Mouse (Mus musculus) intestine, embryonic 15.5 days (tissue): Measurements from ENCODE around the gene Aplnr. TPM values are rescaled to one million over a fixed set of nuclear protein-coding genes. Genes with fewer than 3 reads are reported as not detected.

ENCODE experiments used
- ATAC-seq: fragments of 200-750 bp; cut with Nextera tagmentation; 2 replicates; pipeline ENCODE4 v1.8.0; 2017; ENCODE audit warnings: moderate TSS enrichment, moderate library complexity
- H3K27ac ChIP-seq: fragments of 300-500 bp; sonication (generic); 2 replicates; pipeline ENCODE4 v1.5.1; 2015; ENCODE audit warnings: mild to moderate bottlenecking, inconsistent platforms
- H3K27me3 ChIP-seq: fragments of 300-500 bp; sonication (generic); replicated peaks from 2 replicates; pipeline ENCODE4 v1.6.1; 2015; ENCODE audit warnings: inconsistent platforms
- H3K36me3 ChIP-seq: fragments of 300-500 bp; sonication (generic); 2 replicates; pipeline ENCODE4 v1.6.1; 2015; ENCODE audit warnings: inconsistent platforms
- H3K4me1 ChIP-seq: fragments of 300-500 bp; sonication (generic); replicated peaks from 2 replicates; pipeline ENCODE4 v1.6.1; 2015; ENCODE audit warnings: inconsistent platforms
- H3K4me2 ChIP-seq: fragments of 300-500 bp; sonication (generic); replicated peaks from 2 replicates; pipeline ENCODE4 v1.6.1; 2015; ENCODE audit warnings: mild to moderate bottlenecking, inconsistent platforms
- H3K4me3 ChIP-seq: fragments of 300-500 bp; sonication (generic); replicated peaks from 2 replicates; pipeline ENCODE4 v1.5.1; 2015; ENCODE audit warnings: inconsistent platforms
- H3K9ac ChIP-seq: fragments of 300-500 bp; sonication (generic); 2 replicates; pipeline ENCODE4 v1.6.1; 2015; ENCODE audit warnings: inconsistent platforms
- H3K9me3 ChIP-seq: fragments of 300-500 bp; sonication (generic); 2 replicates; pipeline ENCODE4 v1.6.1; 2016; ENCODE audit warnings: inconsistent platforms
- WGBS: fragments of 180-500 bp; shearing (Covaris S2); methylation state at CpG from one replicate; pipeline ENCODE4 v1.1.7; 2015; 5-methylcytosine and 5-hydroxymethylcytosine counted together
- polyA plus RNA-seq: library from polyadenylated mRNA; unstranded; fragments of >200 nt; fragmentation: Nextera tagmentation; extraction: Ambion mirVana; gene quantifications from 2 replicates; pipeline ENCODE4 v1.2.1, GENCODE M21; 2015

The Aplnr gene
- polyA plus RNA-seq, 1 experiment from 2014 or later, result 59.6 TPM

DNA sequence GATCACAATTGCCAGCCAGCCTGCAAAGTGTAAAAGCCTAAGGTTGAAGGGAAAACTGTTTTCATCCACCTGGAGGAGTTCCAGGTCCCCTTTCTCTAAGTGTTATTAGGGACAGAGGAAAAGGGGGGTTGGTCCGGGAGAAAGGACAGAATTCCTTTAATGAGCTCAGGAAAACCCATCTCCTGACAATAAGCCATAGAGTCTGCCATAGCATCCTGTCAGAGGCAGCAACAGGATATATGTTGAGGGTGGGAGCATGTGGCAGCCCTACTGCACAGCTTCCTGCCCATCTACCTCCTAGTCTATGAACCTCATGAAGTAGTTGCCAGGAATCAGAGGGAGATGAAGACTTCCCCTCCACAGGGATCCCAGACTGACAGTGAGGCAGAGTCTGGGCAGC, 31.6 kb downstream of the Aplnr start:
- ATAC-seq, result no peak
- no peaks in the 10 kb centered on the region for H3K36me3 ChIP-seq
- no peaks in the 10 kb centered on the region for H3K27me3 ChIP-seq
- H3K4me3 ChIP-seq, result no peak overlapping the region
- no peak overlapping the region for H3K9ac ChIP-seq
- no peaks in the 10 kb centered on the region for H3K9me3 ChIP-seq
- no peaks in the 10 kb centered on the region for H3K4me1 ChIP-seq
- WGBS, result 50% methylated on average over 1 of the region's 1 CpGs
- no peak overlapping the region for H3K4me2 ChIP-seq
- no peak overlapping the region for H3K27ac ChIP-seq

DNA sequence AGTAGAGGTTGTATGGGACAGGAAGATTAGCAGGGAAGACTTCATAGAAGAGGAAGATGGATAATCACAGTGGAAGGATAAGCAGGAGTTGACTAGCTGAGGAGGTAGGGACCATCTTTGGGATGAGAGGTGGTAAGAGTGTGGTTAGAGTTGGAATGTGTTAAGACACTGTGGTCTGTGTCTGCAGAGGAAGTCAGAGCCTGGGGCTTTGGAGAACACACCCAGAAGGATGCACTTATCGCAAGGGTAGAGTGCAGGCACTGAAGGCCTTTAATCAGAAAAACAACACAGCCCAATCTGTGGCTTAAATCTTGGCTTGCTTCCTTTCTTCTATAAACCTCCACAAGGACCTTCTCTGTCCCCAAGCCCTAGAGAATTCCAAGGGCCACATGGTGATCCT, 32.3 kb downstream of the Aplnr start:
- Histone ChIP-seq H3K4me1 (no peaks in the 10 kb centered on the region), H3K9ac (no peak overlapping the region), H3K36me3 (no peaks in the 10 kb centered on the region), H3K4me3 (no peak overlapping the region), H3K9me3 (no peaks in the 10 kb centered on the region), H3K27ac (no peak overlapping the region), H3K4me2 (no peak overlapping the region), H3K27me3 (no peaks in the 10 kb centered on the region)
- WGBS, result 71% methylated on average over 1 of the region's 1 CpGs
- ATAC-seq, result no peak

DNA sequence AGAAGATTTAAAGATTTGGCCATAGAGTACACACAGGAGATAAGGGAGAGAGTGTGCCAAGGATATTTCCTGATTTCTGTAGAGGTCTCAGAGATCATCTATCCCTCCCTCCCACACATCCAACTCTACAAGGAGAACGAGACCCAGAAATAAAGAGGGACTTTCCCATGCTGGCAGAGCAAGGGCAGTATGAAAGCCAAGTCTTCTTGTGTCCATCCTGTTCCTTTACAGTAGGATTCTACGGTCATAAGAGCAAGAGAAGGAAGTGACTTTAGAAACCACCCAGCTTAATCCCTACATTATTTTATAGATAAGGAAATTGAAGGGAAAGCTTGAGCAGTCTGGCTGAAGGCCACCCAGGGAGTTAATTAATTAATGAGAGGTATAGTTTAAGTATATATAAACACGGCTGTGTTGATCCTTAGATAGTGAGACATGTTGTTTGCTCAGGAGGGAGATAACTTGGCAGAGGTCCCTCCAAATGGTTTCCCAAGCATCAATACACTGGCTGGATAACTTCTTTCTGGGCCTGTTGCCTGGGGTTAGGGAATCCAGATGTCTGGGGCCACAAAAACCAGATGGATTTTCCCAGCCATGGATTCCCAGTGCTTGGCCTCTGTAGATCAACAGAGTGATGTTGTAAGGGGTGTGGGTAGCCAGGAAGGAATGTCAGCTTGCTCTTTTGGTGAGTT, 36.2 kb downstream of the Aplnr start:
- Histone ChIP-seq H3K36me3 (no peaks in the 10 kb centered on the region), H3K9ac (no peak overlapping the region), H3K9me3 (no peaks in the 10 kb centered on the region), H3K27ac (no peak overlapping the region), H3K4me1 (no peaks in the 10 kb centered on the region), H3K4me3 (no peak overlapping the region), H3K4me2 (no peak overlapping the region), H3K27me3 (no peaks in the 10 kb centered on the region)
- WGBS, result 13% methylated on average over 3 of the region's 3 CpGs
- peak; percentile 91 for ATAC-seq

DNA sequence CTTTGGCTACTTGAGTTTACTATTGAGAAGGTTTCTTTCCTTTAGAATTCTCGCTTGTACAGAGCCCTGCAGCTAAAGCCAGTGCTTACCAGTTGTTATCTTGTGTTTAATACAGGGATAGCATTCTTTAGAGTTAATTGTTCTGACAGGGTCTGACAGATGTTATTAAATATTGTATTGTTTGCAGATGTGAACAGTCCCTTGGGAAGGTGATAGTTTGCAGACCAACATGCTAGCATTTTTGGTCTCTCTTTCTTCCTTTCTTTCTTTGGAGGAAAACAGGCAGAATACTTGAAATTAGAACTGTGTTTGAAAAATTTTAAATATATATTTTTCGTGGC, 36.7 kb downstream of the Aplnr start:
- Histone ChIP-seq H3K27me3 (no peaks in the 10 kb centered on the region), H3K27ac (no peak overlapping the region), H3K4me3 (no peak overlapping the region), H3K4me1 (no peaks in the 10 kb centered on the region), H3K36me3 (no peaks in the 10 kb centered on the region), H3K4me2 (no peak overlapping the region), H3K9me3 (no peaks in the 10 kb centered on the region), H3K9ac (no peak overlapping the region)
- no peak; the same call in 1 of the 2 replicates for ATAC-seq
- 44% methylated on average over 2 of the region's 2 CpGs for WGBS

DNA sequence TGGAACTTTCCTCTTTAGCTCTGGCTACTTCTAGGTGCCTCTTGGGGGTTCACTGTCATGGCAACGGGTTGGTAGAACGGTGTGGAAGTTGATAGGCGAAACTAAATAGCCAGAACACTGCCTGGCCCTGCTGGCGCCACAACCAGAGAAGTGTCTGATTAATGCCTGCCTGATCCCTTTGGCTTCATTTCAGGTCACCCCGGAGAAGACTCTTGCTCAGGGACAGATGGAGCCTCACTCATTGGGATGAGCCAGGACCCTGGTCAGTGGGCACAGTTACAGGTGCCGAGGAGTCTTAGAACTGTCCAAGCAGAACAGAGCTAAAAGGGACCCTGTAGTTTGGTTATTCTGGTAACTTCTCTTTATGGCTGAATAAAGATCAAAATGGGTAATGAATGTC, 37.5 kb downstream of the Aplnr start:
- H3K27me3 ChIP-seq, result no peaks in the 10 kb centered on the region
- H3K27ac ChIP-seq, result no peak overlapping the region
- H3K36me3 ChIP-seq, result no peaks in the 10 kb centered on the region
- WGBS, result 82% methylated on average over 6 of the region's 6 CpGs
- no peak overlapping the region for H3K4me2 ChIP-seq
- no peak for ATAC-seq
- H3K9me3 ChIP-seq, result no peaks in the 10 kb centered on the region
- H3K4me3 ChIP-seq, result no peak overlapping the region
- no peaks in the 10 kb centered on the region for H3K4me1 ChIP-seq
- H3K9ac ChIP-seq, result no peak overlapping the region

DNA sequence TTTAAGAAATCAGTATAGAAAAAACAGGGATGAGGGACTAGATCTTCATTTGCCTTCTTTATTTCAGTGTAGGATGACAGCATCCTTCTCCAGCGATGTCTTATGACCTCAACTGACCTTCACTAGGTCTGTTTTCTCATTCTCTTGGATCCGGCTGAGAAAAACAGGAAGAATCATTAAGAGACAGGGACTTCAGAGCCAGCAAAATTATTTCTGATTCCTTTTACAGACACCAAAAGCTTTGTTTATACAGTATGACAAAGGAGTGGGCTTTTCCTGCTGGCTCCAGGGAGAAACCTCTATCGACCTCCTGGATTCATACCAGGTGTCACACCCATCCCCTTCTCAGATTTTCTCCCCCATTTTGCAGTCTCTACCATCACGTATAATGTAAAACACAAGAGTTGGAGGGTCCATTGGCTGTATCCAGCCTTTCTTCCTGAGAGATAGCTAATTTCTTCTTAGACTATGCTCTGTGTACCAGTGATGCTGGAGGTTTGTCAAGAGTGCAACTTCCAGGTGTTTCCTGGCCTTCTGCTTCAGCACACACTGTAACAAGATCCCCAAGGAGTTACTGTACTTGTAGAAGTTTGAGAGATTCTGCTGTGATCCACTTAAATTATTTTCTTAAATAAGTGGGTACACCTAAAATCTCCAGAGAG, 42.2 kb downstream of the Aplnr start:
- no peak overlapping the region for H3K4me2 ChIP-seq
- H3K27ac ChIP-seq, result no peak overlapping the region
- no peak overlapping the region for H3K4me3 ChIP-seq
- H3K9me3 ChIP-seq, result no peaks in the 10 kb centered on the region
- ATAC-seq, result no peak
- no peaks in the 10 kb centered on the region for H3K36me3 ChIP-seq
- 45% methylated on average over 4 of the region's 4 CpGs for WGBS
- H3K4me1 ChIP-seq, result no peaks in the 10 kb centered on the region
- H3K27me3 ChIP-seq, result no peaks in the 10 kb centered on the region
- no peak overlapping the region for H3K9ac ChIP-seq

DNA sequence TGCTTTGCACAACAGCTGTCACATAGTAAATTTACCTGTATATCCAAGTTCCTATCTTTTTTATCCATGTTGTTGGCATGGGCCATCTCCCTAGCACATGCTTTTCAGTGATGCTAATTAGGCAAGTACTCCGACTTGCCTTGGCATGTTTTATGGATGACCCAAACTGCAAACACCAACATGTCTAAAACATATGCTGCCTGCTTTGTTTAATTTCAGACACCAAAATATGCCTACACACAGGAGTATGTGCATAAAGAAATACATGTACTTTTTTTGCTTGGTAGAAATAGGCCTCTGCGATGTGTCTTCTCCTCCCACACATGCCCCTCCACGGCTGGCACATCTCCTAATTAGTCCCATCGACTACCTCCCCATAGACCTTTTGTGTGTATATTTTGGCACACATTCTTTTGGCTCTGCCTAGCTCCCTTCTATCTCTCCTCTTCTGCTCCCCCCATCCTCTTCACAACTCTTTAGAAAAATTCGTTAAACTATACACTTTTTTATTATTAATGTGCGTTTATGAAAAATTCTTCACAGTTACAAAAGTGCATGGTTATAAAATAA, 51.6 kb downstream of the Aplnr start:
- no peak overlapping the region for H3K27ac ChIP-seq
- no peaks in the 10 kb centered on the region for H3K27me3 ChIP-seq
- H3K9ac ChIP-seq, result no peak overlapping the region
- H3K4me2 ChIP-seq, result no peak overlapping the region
- H3K4me3 ChIP-seq, result no peak overlapping the region
- H3K4me1 ChIP-seq, result no peaks in the 10 kb centered on the region
- no peak for ATAC-seq
- no peaks in the 10 kb centered on the region for H3K36me3 ChIP-seq
- 85% methylated on average over 6 of the region's 6 CpGs for WGBS
- no peaks in the 10 kb centered on the region for H3K9me3 ChIP-seq

Other genes starting within 250 kb of the Aplnr start
- 1.2 and 1.7 TPM in 2 replicates for gene Rtn4rl2, start 249.5 kb upstream of the Aplnr start, polyA plus RNA-seq
- gene Slc43a3, start 199.6 kb upstream of the Aplnr start, polyA plus RNA-seq, result 45.4 and 48.2 TPM in 2 replicates
- 0.48 and 0.75 TPM in 2 replicates for gene Prg2, start 155.8 kb upstream of the Aplnr start, polyA plus RNA-seq
- not detected in 2 replicates for gene Prg3, start 148.0 kb upstream of the Aplnr start, polyA plus RNA-seq
- 256 and 258 TPM in 2 replicates for gene Ssrp1, start 99.0 kb upstream of the Aplnr start, polyA plus RNA-seq
- 1.0 and 1.4 TPM in 2 replicates for gene P2rx3, start 98.8 kb upstream of the Aplnr start, polyA plus RNA-seq
- 35.2 and 35.5 TPM in 2 replicates for gene Tnks1bp1, start 88.2 kb upstream of the Aplnr start, polyA plus RNA-seq
- 4.2 and 4.4 TPM in 2 replicates for gene Lrrc55, start 61.0 kb downstream of the Aplnr start, polyA plus RNA-seq
- gene Olfr987, start 203.1 kb downstream of the Aplnr start, polyA plus RNA-seq, result not detected in 2 replicates
- not detected in 2 replicates for gene Olfr988, start 227.0 kb downstream of the Aplnr start, polyA plus RNA-seq